ENCODE assay signal across 9 mouse cellular contexts in the genomic region with DNA sequence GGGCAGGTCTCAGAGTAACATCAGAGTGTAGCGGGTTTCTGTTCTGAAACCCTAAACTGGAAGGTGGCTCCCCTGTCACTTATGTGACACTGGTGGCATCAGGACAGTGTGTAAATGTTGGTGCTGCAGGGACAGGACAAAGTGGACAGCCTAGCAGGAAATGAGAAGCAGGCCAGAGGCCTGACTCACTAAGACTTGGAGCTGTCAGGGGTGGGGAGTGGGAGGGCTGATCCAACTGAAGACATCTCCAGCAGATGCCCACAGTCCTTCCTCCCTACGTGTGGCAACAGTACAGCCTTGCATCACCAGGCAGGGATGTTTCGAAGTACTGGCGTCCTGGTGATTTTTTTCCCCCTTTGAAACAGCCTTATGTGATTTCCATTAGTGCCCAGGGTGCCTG. TPM values are rescaled to one million over a fixed set of nuclear protein-coding genes. Genes with fewer than 3 reads are reported as not detected.
DNase-seq lines count a peak whose midpoint lies in the region; TF ChIP-seq lines count a peak whose summit lies in the region.
"Had no signal": no experiment of that assay in that cellular context is flagged by ENCODE, and none has a peak within 500 bp of the region (broad histone marks: within the 10 kb centered on the region; RNA-seq: fewer than 3 reads in every experiment).

No protein-coding gene starts in this region.

- no peak for TF ChIP-seq CTCF in E14TG2a.4 (conservative IDR thresholded peaks at IDR 0.05; ENCODE audit: low read length)
- TF ChIP-seq CTCF in embryonic fibroblast, embryonic 13.5 days (IDR thresholded peaks at IDR 0.05; ENCODE audit: borderline replicate concordance, insufficient read depth, low read length) = no peak

- no peaks in the 10 kb centered on the region for H3K9me3 ChIP-seq in heart, embryonic 10.5 days
- no peaks in the 10 kb centered on the region for H3K9me3 ChIP-seq in E14TG2a.4 (ENCODE audit: low read length)

- H3K27me3 ChIP-seq in heart, embryonic 10.5 days (ENCODE audit: insufficient read depth, poor library complexity, severe bottlenecking) = peaks cover 37% of the 10 kb centered on the region
- peaks cover 29% of the 10 kb centered on the region for H3K27me3 ChIP-seq in E14TG2a.4 (ENCODE audit: insufficient read depth, low read length)

- peaks cover 51% of the 10 kb centered on the region for H3K4me1 ChIP-seq in heart, embryonic 10.5 days
- H3K4me1 ChIP-seq in E14TG2a.4 (replicated peaks; ENCODE audit: low read depth, low read length) = peaks cover 83% of the 10 kb centered on the region
- H3K4me1 ChIP-seq in embryonic fibroblast, embryonic 13.5 days (ENCODE audit: control insufficient read depth, insufficient read depth, low read length) = peaks cover 30% of the 10 kb centered on the region

- 0 out of 2 replicates have a peak, but pooled peaks have one; percentile 36 for TF ChIP-seq POLR2A in embryonic fibroblast, embryonic 13.5 days (IDR thresholded peaks at IDR 0.05; ENCODE audit: low read depth, low read length)

- no peak for DNase-seq in heart, embryonic 10.5 days (ENCODE audit: low spot score)
- no peak for DNase-seq in heart, adult 9 months (ENCODE audit: low spot score in 2 of 2)
- peak; percentile 40 for DNase-seq in lung, postnatal 25 days (ENCODE audit: low spot score)
- DNase-seq in urinary bladder, adult 2 months (ENCODE audit: low spot score) = no peak
- no peak for DNase-seq in right cerebral cortex, postnatal 10 days (ENCODE audit: low spot score in 2 of 2)
- DNase-seq in frontal cortex, postnatal 14 days (ENCODE audit: low spot score in 2 of 2) = no peak
- DNase-seq: forebrain, postnatal 0 days had no signal

- H3K4me3 ChIP-seq in heart, embryonic 10.5 days = no peak overlapping the region
- peak overlapping the region; percentile 87 for H3K4me3 ChIP-seq in E14TG2a.4 (replicated peaks; ENCODE audit: low read length)
- no peak overlapping the region for H3K4me3 ChIP-seq in embryonic fibroblast, embryonic 13.5 days (ENCODE audit: insufficient read depth, low read length)

- H3K36me3 ChIP-seq in heart, embryonic 10.5 days = peaks cover 23% of the 10 kb centered on the region; the same call in 1 of the 2 replicates
- H3K36me3 ChIP-seq in E14TG2a.4 (ENCODE audit: insufficient read depth, low read length) = peaks cover 30% of the 10 kb centered on the region

- 73% methylated on average over 4 of the region's 4 CpGs for WGBS in heart, embryonic 10.5 days

- peak overlapping the region; percentile 38; the same call in 1 of the 2 replicates for H3K27ac ChIP-seq in heart, embryonic 10.5 days
- H3K27ac ChIP-seq in embryonic fibroblast, embryonic 13.5 days (ENCODE audit: insufficient read depth, low read length) = peak overlapping the region; percentile 86

RNA-seq across cellular contexts. Expression of a gene that starts 2.4 kb away (rescaled TPM):
- 6.6 and 9.0 TPM in 2 replicates for polyA plus RNA-seq in heart, embryonic 10.5 days (2016; fragmentation: Nextera tagmentation; extraction: Ambion mirVana)
- polyA plus RNA-seq in embryonic fibroblast, embryonic 13.5 days (2011; ENCODE audit: insufficient read length, low read depth, missing spikeins) = 44.4 and 45.2 TPM in 2 replicates
- polyA plus RNA-seq in urinary bladder, adult 2 months (2012; rRNA removed) = 72.8 and 80.0 TPM in 2 replicates

RNA-seq across cellular contexts. Expression of a gene that starts 9.7 kb away (rescaled TPM):
- polyA plus RNA-seq in heart, embryonic 10.5 days (2016; fragmentation: Nextera tagmentation; extraction: Ambion mirVana) = 0.89 and 1.1 TPM in 2 replicates
- polyA plus RNA-seq in embryonic fibroblast, embryonic 13.5 days (2011; ENCODE audit: insufficient read length, low read depth, missing spikeins) = 2.5 and 2.7 TPM in 2 replicates
- 27.3 and 32.8 TPM in 2 replicates for polyA plus RNA-seq in urinary bladder, adult 2 months (2012; rRNA removed)

RNA-seq across cellular contexts. Expression of a gene that starts 40.5 kb away (rescaled TPM):
- 89.4 and 114 TPM in 2 replicates for polyA plus RNA-seq in heart, embryonic 10.5 days (2016; fragmentation: Nextera tagmentation; extraction: Ambion mirVana)
- 21.2 and 26.0 TPM in 2 replicates for polyA plus RNA-seq in embryonic fibroblast, embryonic 13.5 days (2011; ENCODE audit: insufficient read length, low read depth, missing spikeins)
- polyA plus RNA-seq in urinary bladder, adult 2 months (2012; rRNA removed) = 34.1 and 46.5 TPM in 2 replicates

RNA-seq across cellular contexts. Expression of a gene that starts 51.6 kb away (rescaled TPM):
- polyA plus RNA-seq in heart, embryonic 10.5 days (2016; fragmentation: Nextera tagmentation; extraction: Ambion mirVana) = 0.23 TPM in 2 replicates
- polyA plus RNA-seq in embryonic fibroblast, embryonic 13.5 days (2011; ENCODE audit: insufficient read length, low read depth, missing spikeins) = not detected in 2 replicates
- 0.29 and 0.44 TPM in 2 replicates for polyA plus RNA-seq in urinary bladder, adult 2 months (2012; rRNA removed)
